Comparison of ENCODE assay signal across 13 mouse cellular contexts in genomic region chr5:89763189-89764187, GRCm38 (mm10).
A peak's percentile ranks its signal among the peaks of the same experiment; 100 is the strongest.
DNase-seq lines count a peak whose midpoint lies in the region; ATAC-seq and TF ChIP-seq lines count a peak whose summit lies in the region.
"Had no signal": no experiment of that assay in that cellular context is flagged by ENCODE, and none has a peak within 500 bp of the region (broad histone marks: within the 10 kb centered on the region; RNA-seq: fewer than 3 reads in every experiment).

No protein-coding gene starts in this region.

- H3K9ac ChIP-seq in MEL (ENCODE audit: control insufficient read depth, low read depth, low read length, poor library complexity, severe bottlenecking), result no peak overlapping the region
- H3K9ac ChIP-seq in forebrain, embryonic 16.5 days (replicated peaks; ENCODE audit: low read depth, low read length), result no peak overlapping the region
- H3K9ac ChIP-seq in midbrain, embryonic 13.5 days (replicated peaks), result no peak overlapping the region

- no peak overlapping the region for H3K4me3 ChIP-seq in MEL (ENCODE audit: control insufficient read depth in 1 of 2, insufficient read depth in 1 of 2, low read depth in 2 of 2, low read length in 2 of 2)
- H3K4me3 ChIP-seq in forebrain, embryonic 16.5 days (replicated peaks; ENCODE audit: low read length), result no peak overlapping the region
- peak overlapping the region; percentile 8; the same call in 1 of the 2 replicates for H3K4me3 ChIP-seq in midbrain, embryonic 13.5 days (replicated peaks)

- 0 out of 2 replicates have a peak overlapping the region, but pooled peaks have one; percentile 2 for H3K4me2 ChIP-seq in forebrain, embryonic 16.5 days (ENCODE audit: low read length)
- H3K4me2 ChIP-seq in midbrain, embryonic 13.5 days (replicated peaks), result peak overlapping the region; percentile 37

- intact Hi-C loops in gastrocnemius, postnatal 14 days (cut with DNase I; ENCODE audit: low total_unique reads), result no loop called here

- no peaks in the 10 kb centered on the region for H3K9me3 ChIP-seq in MEL (replicated peaks; ENCODE audit: insufficient read depth, low read length)
- no peaks in the 10 kb centered on the region for H3K9me3 ChIP-seq in forebrain, embryonic 16.5 days (ENCODE audit: control insufficient read depth, low read length)
- no peaks in the 10 kb centered on the region for H3K9me3 ChIP-seq in midbrain, embryonic 13.5 days

- no peak overlapping the region for H3K27ac ChIP-seq in MEL (ENCODE audit: control insufficient read depth, low read depth, low read length)
- peak overlapping the region; percentile 37; the same call in 1 of the 2 replicates for H3K27ac ChIP-seq in forebrain, embryonic 16.5 days (ENCODE audit: low read length)
- H3K27ac ChIP-seq in midbrain, embryonic 13.5 days, result no peak overlapping the region
- H3K27ac ChIP-seq: macrophage had no signal

- H3K79me2 ChIP-seq in MEL (ENCODE audit: control insufficient read depth, insufficient read depth, low read length, poor library complexity), result no peaks in the 10 kb centered on the region

- TF ChIP-seq POLR2A in MEL (IDR thresholded peaks at IDR 0.05; ENCODE audit: control insufficient read depth in 1 of 2, insufficient read depth in 1 of 2, low read depth in 1 of 2, low read length in 2 of 2, poor library complexity in 1 of 2), result no peak
- no peak for TF ChIP-seq POLR2A in brain, embryonic 14.5 days (IDR thresholded peaks at IDR 0.05; ENCODE audit: borderline replicate concordance, extremely low read depth, insufficient read depth, insufficient read length, poor library complexity, severe bottlenecking)

- peak; percentile 34 for DNase-seq in MEL (ENCODE audit: low read depth, low spot score)
- peak; percentile 84 for DNase-seq in brain, embryonic 14.5 days (ENCODE audit: low read depth)
- no peak for DNase-seq in B cell, adult 2 months
- no peak for DNase-seq in frontal cortex, postnatal 14 days (ENCODE audit: low spot score in 2 of 2)
- no peak for DNase-seq in gastrocnemius, postnatal 14 days
- DNase-seq: adrenal gland, postnatal 36 days; cerebellum, postnatal 36 days; kidney, adult 9 months; right cerebral cortex, postnatal 25 days; thymus, postnatal 14 days had no signal

- ATAC-seq in forebrain, embryonic 16.5 days, result peak; percentile 91
- ATAC-seq in midbrain, embryonic 13.5 days, result peak; percentile 95

- H3K27me3 ChIP-seq in MEL (ENCODE audit: control insufficient read depth in 1 of 2, insufficient read depth in 2 of 2, low read length in 2 of 2), result no peaks in the 10 kb centered on the region
- no peaks in the 10 kb centered on the region for H3K27me3 ChIP-seq in forebrain, embryonic 16.5 days (replicated peaks; ENCODE audit: control insufficient read depth, insufficient read depth, low read length)
- H3K27me3 ChIP-seq in midbrain, embryonic 13.5 days, result peaks cover 44% of the 10 kb centered on the region

- no peak for TF ChIP-seq RAD21 in MEL (IDR thresholded peaks at IDR 0.05; ENCODE audit: low read depth, low read length)

- WGBS in forebrain, embryonic 16.5 days, result 3% methylated on average over 11 of the region's 11 CpGs
- 2% methylated on average over 11 of the region's 11 CpGs for WGBS in midbrain, embryonic 13.5 days

- H3K4me1 ChIP-seq in MEL (ENCODE audit: control insufficient read depth in 1 of 2, insufficient read depth in 2 of 2, low read length in 2 of 2), result no peaks in the 10 kb centered on the region
- peaks cover 4% of the 10 kb centered on the region for H3K4me1 ChIP-seq in forebrain, embryonic 16.5 days (replicated peaks; ENCODE audit: control insufficient read depth, insufficient read depth, low read length)
- H3K4me1 ChIP-seq in midbrain, embryonic 13.5 days (replicated peaks), result peaks cover 14% of the 10 kb centered on the region

- TF ChIP-seq EP300 in MEL (IDR thresholded peaks at IDR 0.05; ENCODE audit: low read depth in 1 of 2, low read length in 2 of 2), result no peak

- no peak for TF ChIP-seq CTCF in MEL (IDR thresholded peaks at IDR 0.05 in 2 of 3, conservative IDR thresholded peaks at IDR 0.05 in 1 of 3; ENCODE audit: control insufficient read depth in 1 of 3, insufficient read depth in 1 of 3, low read depth in 2 of 3, low read length in 3 of 3, poor library complexity in 1 of 3, severe bottlenecking in 1 of 3)
- no peak for TF ChIP-seq CTCF in brain, embryonic 14.5 days (IDR thresholded peaks at IDR 0.05; ENCODE audit: borderline replicate concordance, extremely low read depth, insufficient read depth, insufficient read length)

- H3K36me3 ChIP-seq in MEL (ENCODE audit: control insufficient read depth in 1 of 2, insufficient read depth in 2 of 2, low read length in 2 of 2), result peaks cover 0 to 5% of the 10 kb centered on the region in 2 experiments; a peak in 2 of 4 replicates
- no peaks in the 10 kb centered on the region for H3K36me3 ChIP-seq in forebrain, embryonic 16.5 days (ENCODE audit: control insufficient read depth, insufficient read depth)
- no peaks in the 10 kb centered on the region for H3K36me3 ChIP-seq in midbrain, embryonic 13.5 days

TF ChIP-seq in MEL, 35 proteins besides CTCF, POLR2A, EP300 and RAD21:
- TF ChIP-seq ETS1 (IDR thresholded peaks at IDR 0.05; ENCODE audit: low read depth, low read length), result no peak
- TF ChIP-seq ELF1 (IDR thresholded peaks at IDR 0.05; ENCODE audit: low read depth, low read length), result no peak
- TF ChIP-seq SIN3A (IDR thresholded peaks at IDR 0.05; ENCODE audit: low read length), result no peak
- no peak for TF ChIP-seq SMC3 (IDR thresholded peaks at IDR 0.05; ENCODE audit: low read depth, low read length)
- TF ChIP-seq USF1 (IDR thresholded peaks at IDR 0.05; ENCODE audit: low read depth, low read length), result no peak
- no peak; the same call in 1 of the 2 replicates for TF ChIP-seq TAL1 (IDR thresholded peaks at IDR 0.05; ENCODE audit: low read length)
- TF ChIP-seq GATA1 (IDR thresholded peaks at IDR 0.05; ENCODE audit: low read depth, low read length), result no peak
- TF ChIP-seq MXI1 (IDR thresholded peaks at IDR 0.05; ENCODE audit: low read depth, low read length), result no peak
- no peak for TF ChIP-seq ZKSCAN1 (IDR thresholded peaks at IDR 0.05; ENCODE audit: low read depth, low read length)
- no peak for TF ChIP-seq MAZ (IDR thresholded peaks at IDR 0.05; ENCODE audit: low read depth, low read length)
- TF ChIP-seq NRF1 (IDR thresholded peaks at IDR 0.05; ENCODE audit: insufficient read depth, low read depth, low read length, poor library complexity, severe bottlenecking), result no peak
- no peak for TF ChIP-seq BHLHE40 (IDR thresholded peaks at IDR 0.05; ENCODE audit: borderline replicate concordance, low read depth, low read length)

Comparison
In these comparisons a context has a peak if more than half of its experiments do, and no peak if none do; other contexts are left out.
1. DNase-seq: peak in MEL (single experiment) and brain, embryonic 14.5 days (single experiment); none in B cell, adult 2 months (0 of 2), frontal cortex, postnatal 14 days (0 of 2) and gastrocnemius, postnatal 14 days (single experiment).